Mouse (Mus musculus): ENCODE measurements around the gene Olfr414. TPM values are rescaled to one million over a fixed set of nuclear protein-coding genes. Genes with fewer than 3 reads are reported as not detected.

Gene Olfr414
- polyA plus RNA-seq, 1 experiment, result not detected

DNA sequence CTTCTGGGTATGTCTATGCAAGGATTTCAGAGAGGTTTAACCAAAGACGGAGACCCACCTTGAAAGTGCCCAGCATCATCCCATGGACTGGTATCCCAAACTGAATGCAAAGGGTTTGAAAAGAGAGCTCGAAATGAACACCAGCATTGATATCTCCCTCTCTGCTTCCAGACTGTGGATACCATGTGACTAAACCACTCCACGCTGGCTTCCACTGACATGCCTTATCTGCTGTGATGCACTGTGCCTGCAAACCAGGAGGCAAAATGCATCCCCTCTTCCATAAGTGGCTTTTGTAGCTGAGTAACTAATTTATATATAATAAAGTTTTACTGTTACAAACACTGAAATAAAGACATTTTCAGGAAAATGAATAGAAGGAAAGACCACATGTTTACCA, 41.5 kb downstream of the Olfr414 start:
- Histone ChIP-seq H3K27me3 (ENCODE audit: control insufficient read depth) (no peaks in the 10 kb centered on the region), H3K4me3 (replicated peaks) (no peak overlapping the region), H3K36me3 (ENCODE audit: control insufficient read depth) (no peaks in the 10 kb centered on the region)

GRCm38 (mm10) chr1:174466240-174466639, 42.4 kb downstream of the Olfr414 start:
- Histone ChIP-seq H3K9me3 (ENCODE audit: control insufficient read depth, low read length) (no peaks in the 10 kb centered on the region), H3K4me3 (replicated peaks) (no peak overlapping the region), H3K27me3 (ENCODE audit: control insufficient read depth) (no peaks in the 10 kb centered on the region), H3K36me3 (ENCODE audit: control insufficient read depth) (no peaks in the 10 kb centered on the region), H3K4me1 (ENCODE audit: control insufficient read depth) (no peaks in the 10 kb centered on the region)
- TF ChIP-seq TAL1 (IDR thresholded peaks at IDR 0.05; ENCODE audit: low read length) (no peak), GATA1 (IDR thresholded peaks at IDR 0.05; ENCODE audit: low read length) (no peak)

More for the DNA sequence above, 41.5 kb downstream of the Olfr414 start:
- Histone ChIP-seq H3K9me3 (ENCODE audit: control insufficient read depth, low read length) (no peaks in the 10 kb centered on the region), H3K4me1 (ENCODE audit: control insufficient read depth) (no peaks in the 10 kb centered on the region)
- TF ChIP-seq TAL1 (IDR thresholded peaks at IDR 0.05; ENCODE audit: low read length), result no peak
- no peak for TF ChIP-seq GATA1 (IDR thresholded peaks at IDR 0.05; ENCODE audit: low read length)

DNA sequence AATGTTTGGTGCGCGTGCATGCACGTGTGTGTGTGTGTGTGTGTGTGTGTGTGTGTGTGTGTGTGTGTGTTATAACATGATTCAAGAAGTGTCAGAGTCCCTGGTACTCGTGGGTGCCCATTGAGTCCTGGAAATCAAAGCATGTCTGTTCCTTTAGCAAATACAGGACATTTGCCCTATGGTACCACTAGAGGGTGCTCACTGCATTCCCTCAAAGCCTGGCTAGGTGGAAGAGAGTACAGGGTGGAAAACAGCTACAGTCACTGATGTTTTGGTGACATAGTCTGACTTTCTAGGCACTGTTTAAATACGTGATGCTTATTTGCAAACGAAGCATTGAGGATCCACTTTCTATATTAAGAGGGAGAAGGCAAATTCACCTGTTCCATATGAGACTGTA, 45.9 kb downstream of the Olfr414 start:
- no peak for TF ChIP-seq TAL1 (IDR thresholded peaks at IDR 0.05; ENCODE audit: low read length)
- no peak for TF ChIP-seq GATA1 (IDR thresholded peaks at IDR 0.05; ENCODE audit: low read length)

DNA sequence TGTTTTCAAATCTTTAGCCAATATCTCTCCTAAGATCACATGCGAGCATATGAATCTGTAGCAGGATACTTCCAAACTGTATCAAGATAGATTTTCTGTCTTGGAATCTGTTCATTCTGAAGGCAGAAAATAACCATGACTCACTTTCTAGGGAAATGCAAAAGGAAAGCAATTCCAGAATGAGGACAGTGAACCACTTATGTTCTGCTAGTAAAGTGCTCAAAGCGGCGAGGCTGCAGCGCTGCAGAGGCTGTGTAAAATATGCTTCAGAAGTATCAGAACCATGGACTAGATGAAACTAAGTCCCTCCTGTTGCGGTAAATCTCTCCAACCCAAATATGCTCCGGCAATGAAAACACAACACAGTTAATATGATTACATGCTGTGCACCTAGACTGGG, 58.7 kb downstream of the Olfr414 start:
- Histone ChIP-seq H3K9me3 (ENCODE audit: control insufficient read depth, low read length) (no peaks in the 10 kb centered on the region), H3K36me3 (ENCODE audit: control insufficient read depth) (no peaks in the 10 kb centered on the region), H3K4me1 (ENCODE audit: control insufficient read depth) (no peaks in the 10 kb centered on the region), H3K4me3 (replicated peaks) (no peak overlapping the region), H3K27me3 (ENCODE audit: control insufficient read depth) (no peaks in the 10 kb centered on the region)
- TF ChIP-seq GATA1 (IDR thresholded peaks at IDR 0.05; ENCODE audit: low read length) (no peak), TAL1 (IDR thresholded peaks at IDR 0.05; ENCODE audit: low read length) (no peak)

More for the DNA sequence above, 45.9 kb downstream of the Olfr414 start:
- Histone ChIP-seq H3K9me3 (ENCODE audit: control insufficient read depth, low read length) (no peaks in the 10 kb centered on the region), H3K36me3 (ENCODE audit: control insufficient read depth) (no peaks in the 10 kb centered on the region), H3K27me3 (ENCODE audit: control insufficient read depth) (no peaks in the 10 kb centered on the region), H3K4me1 (ENCODE audit: control insufficient read depth) (no peaks in the 10 kb centered on the region), H3K4me3 (replicated peaks) (no peak overlapping the region)

Other genes with a start within 250 kb of the Olfr414 start
- gene Olfr419, start 172.0 kb upstream of the Olfr414 start, polyA plus RNA-seq (2012), result not detected in 2 replicates
- not detected in 2 replicates for gene Mptx1, start 93.5 kb upstream of the Olfr414 start, polyA plus RNA-seq (2012)
- 0.01 TPM in 1 of 2 replicates, not detected in the other for gene Olfr417, start 58.9 kb upstream of the Olfr414 start, polyA plus RNA-seq (2012)
- not detected in 2 replicates for gene Olfr248, start 33.0 kb upstream of the Olfr414 start, polyA plus RNA-seq (2012)
- not detected in 2 replicates for gene Olfr220, start 18.0 kb downstream of the Olfr414 start, polyA plus RNA-seq (2012)
- gene Fmn2, start 77.8 kb downstream of the Olfr414 start, polyA plus RNA-seq (2012), result 0.02 TPM in 1 of 2 replicates, not detected in the other